Mouse (Mus musculus): Measurements from ENCODE around the gene Hspa1a. TPM values are rescaled to one million over a fixed set of nuclear protein-coding genes. Genes with fewer than 3 reads are reported as not detected.
"Not testable (repeated sequence)": the region's sequence is repeated elsewhere in the genome, so short reads cannot be mapped to it uniquely, and the experiment has no call there.

The Hspa1a gene
- total RNA-seq, 2 experiments from 2014 or later = 14.5 to 17.2 TPM

DNA sequence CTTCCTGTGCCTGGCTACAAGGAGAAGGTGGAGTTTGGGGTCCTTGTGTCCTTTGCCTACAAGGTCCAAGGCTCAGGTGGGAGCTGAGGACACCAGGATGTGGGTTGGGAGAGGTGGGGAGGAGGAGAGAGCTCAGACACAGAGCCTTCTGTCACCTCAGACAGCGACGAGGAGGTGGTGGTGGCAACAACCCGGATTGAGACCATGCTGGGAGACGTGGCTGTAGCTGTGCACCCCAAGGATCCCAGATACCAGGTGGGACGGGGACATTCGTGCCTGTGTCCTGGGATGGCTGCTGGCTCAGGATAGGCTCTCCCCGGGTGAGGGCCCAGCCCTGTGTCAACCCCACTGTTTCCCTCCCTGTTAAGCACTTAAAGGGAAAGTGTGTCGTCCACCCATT is 39.5 kb upstream of the Hspa1a start:
- Histone ChIP-seq H3K4me3 (no peak overlapping the region), H3K27ac (no peak overlapping the region)
- intact Hi-C loops (cut with DNase I) = no loop called here
- DNase-seq (ENCODE audit: extremely low spot score in 1 of 2, low spot score in 2 of 2) = no peak
- TF ChIP-seq CTCF (IDR thresholded peaks at IDR 0.05) = no peak

DNA sequence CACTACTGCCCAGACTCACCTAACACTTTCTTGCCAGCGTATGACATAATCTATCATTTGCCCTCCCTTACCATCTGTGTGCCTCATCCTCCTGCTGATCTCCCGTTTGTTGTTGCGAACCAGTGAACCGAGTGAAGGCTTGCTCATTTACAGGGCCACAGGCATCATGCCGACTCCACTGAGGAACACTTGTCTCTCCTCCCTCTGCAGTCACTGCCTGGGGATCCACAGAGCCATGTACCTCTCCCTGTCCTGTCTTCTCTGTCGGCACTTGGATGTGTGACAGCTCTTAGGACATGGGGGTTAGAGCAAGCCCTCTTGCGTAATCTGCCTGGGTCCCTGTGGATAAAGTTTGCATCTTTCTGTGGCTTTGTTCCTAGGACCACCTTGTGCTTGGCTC is 37.6 kb upstream of the Hspa1a start:
- intact Hi-C loops (cut with DNase I) = no loop called here
- Histone ChIP-seq H3K27ac (no peak overlapping the region), H3K4me3 (no peak overlapping the region)
- no peak for TF ChIP-seq CTCF (IDR thresholded peaks at IDR 0.05)
- no peak for DNase-seq (ENCODE audit: extremely low spot score in 1 of 2, low spot score in 2 of 2)

DNA sequence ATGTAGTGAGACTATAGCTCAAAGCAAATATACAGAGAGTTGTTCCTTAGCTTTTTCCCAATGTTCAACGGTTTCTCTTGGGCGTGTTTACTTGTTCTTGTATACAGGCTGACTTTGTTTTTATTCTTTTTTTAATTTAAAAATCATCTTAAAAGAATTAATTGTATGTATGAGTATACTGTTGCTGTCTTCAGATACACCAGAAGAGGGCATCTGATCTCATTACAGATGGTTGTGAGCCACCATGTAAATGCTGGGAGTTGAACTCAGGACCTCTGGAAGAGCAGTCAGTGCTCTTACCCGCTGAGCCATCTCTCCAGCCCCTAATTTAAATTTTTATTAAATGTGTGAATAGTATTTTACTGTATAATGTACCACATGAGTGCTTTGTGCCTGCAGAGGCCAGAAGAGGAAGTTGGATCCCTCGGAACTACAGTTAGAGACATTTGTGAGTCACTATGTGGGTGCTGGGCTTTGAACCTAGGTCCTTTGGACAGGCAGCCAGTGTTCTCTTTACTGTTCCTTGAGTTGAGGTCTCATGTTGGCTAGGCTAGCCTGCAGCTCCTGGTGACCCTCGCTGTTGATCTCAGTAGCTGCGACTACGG is 35.5 kb upstream of the Hspa1a start:
- intact Hi-C loops (cut with DNase I) = no loop called here
- DNase-seq (ENCODE audit: extremely low spot score in 1 of 2, low spot score in 2 of 2) = no peak
- peak; percentile 38 for TF ChIP-seq CTCF (IDR thresholded peaks at IDR 0.05)
- H3K27ac ChIP-seq = no peak overlapping the region
- no peak overlapping the region for H3K4me3 ChIP-seq

DNA sequence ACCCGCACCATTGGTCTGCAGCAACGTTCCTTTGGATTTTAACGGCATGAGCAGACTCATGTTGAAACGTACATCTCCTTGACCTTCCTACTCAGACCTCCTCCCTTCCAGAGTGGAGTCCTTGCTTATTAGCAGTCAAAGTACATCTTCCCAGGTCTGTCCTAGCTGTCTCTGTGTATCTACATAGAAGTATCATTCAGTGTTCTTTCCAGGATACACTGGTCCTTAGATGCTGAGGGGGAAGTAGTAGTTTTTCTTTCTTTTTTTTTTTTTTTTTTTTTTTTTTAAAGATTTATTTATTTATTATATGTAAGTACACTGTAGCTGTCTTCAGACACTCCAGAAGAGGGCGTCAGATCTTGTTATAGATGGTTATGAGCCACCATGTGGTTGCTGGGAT is 33.9 kb upstream of the Hspa1a start:
- H3K27ac ChIP-seq; intact Hi-C loops (cut with DNase I); DNase-seq (ENCODE audit: extremely low spot score in 1 of 2, low spot score in 2 of 2); H3K4me3 ChIP-seq: not testable (repeated sequence)

DNA sequence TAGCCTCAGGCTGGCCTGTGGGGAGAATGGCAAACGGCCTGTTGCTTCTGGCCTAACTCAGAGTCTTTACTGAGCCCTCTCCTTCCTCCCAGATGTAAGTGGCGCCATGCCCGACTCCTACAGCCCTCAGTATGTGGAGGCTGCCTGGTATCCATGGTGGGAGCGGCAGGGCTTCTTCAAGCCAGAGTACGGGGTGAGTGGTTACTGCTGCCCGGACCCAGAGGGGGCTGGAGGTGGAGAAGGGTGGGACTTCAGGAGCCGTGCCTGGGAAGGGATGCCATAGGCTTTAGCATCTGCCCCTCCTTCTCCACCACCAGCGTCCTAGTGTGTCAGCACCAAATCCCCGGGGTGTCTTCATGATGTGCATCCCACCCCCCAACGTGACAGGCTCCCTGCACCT is 33.2 kb upstream of the Hspa1a start:
- no peak for TF ChIP-seq CTCF (IDR thresholded peaks at IDR 0.05)
- intact Hi-C loops (cut with DNase I) = no loop called here
- no peak overlapping the region for H3K4me3 ChIP-seq
- no peak overlapping the region for H3K27ac ChIP-seq
- no peak for DNase-seq (ENCODE audit: extremely low spot score in 1 of 2, low spot score in 2 of 2)

DNA sequence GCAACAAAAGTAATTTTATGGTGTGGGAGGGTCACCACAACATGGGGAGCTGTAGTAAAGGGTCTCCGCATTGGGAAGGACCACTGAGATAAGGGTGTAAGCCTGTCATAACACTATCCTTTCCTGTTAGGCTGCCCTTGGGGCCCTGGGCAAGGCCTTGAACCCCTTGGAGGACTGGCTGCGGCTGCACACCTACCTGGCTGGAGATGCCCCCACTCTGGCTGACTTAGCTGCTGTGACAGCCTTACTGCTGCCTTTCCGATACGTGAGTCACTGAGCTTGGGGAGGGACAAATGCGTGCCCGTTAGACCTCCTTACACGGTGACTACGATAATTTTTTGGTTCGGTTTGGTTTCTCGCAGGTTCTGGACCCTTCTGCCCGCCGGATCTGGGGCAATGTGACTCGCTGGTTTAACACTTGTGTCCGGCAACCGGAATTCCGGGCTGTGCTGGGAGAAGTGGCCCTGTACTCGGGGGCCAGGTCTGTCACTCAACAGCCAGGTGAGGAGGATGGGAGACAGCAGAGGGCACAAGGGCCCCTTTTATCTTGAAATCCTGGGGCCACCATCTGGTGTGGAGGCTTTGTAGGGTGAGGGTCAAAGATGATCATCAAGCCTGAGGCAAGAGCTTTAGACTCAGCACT is 32.2 kb upstream of the Hspa1a start:
- no peak overlapping the region for H3K27ac ChIP-seq
- TF ChIP-seq CTCF (IDR thresholded peaks at IDR 0.05) = no peak
- DNase-seq (ENCODE audit: extremely low spot score in 1 of 2, low spot score in 2 of 2) = no peak
- intact Hi-C loops (cut with DNase I) = loop anchor here (5.0 kb wide), 1 partner anchor 118 kb away; the partner anchor contains the start of genes Csnk2b and Gpank1
- H3K4me3 ChIP-seq = no peak overlapping the region

DNA sequence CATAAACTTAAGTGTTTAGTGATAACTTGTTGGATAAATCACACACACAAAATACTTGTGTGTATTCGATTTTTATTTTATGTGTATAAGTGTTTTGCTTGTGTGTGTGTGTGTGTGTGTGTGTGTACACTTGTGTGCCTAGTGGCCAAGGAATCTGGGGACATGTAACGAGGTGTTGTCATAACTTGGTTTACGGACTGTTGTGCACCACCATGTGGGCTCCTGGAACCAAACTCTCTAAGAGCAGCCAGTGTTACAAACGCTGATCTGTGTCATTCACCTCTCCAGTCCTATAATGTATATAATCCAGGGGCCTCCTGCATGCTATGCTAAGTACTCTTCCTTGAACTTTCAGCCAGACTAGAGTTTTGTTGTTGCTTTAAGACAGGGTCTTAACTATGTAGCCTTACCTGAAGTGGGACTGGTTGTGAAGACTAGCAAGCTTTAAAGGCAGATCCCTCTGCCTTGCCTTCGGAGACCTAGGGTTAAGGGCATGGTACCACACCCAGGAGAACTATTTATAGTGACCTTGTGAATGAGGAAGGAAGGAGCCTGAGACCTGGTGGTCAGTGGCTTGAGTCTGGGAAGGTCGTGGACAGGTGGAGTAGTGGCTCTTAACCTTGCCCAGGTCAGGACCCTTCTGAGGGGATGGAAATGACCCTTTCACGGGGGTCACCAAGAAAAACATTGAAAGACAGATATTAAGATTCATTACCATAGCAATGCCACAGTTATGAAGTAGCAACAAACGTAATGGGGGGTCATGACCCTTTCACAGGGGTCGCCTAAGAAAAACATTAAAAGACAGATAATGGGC is 31.3 kb upstream of the Hspa1a start:
- no peak for TF ChIP-seq CTCF (IDR thresholded peaks at IDR 0.05)
- no peak for DNase-seq (ENCODE audit: extremely low spot score in 1 of 2, low spot score in 2 of 2)
- no peak overlapping the region for H3K27ac ChIP-seq
- no peak overlapping the region for H3K4me3 ChIP-seq
- intact Hi-C loops (cut with DNase I) = loop anchor here (5.0 kb wide), 1 partner anchor 119 kb away; the partner anchor contains the start of genes Csnk2b and Gpank1

DNA sequence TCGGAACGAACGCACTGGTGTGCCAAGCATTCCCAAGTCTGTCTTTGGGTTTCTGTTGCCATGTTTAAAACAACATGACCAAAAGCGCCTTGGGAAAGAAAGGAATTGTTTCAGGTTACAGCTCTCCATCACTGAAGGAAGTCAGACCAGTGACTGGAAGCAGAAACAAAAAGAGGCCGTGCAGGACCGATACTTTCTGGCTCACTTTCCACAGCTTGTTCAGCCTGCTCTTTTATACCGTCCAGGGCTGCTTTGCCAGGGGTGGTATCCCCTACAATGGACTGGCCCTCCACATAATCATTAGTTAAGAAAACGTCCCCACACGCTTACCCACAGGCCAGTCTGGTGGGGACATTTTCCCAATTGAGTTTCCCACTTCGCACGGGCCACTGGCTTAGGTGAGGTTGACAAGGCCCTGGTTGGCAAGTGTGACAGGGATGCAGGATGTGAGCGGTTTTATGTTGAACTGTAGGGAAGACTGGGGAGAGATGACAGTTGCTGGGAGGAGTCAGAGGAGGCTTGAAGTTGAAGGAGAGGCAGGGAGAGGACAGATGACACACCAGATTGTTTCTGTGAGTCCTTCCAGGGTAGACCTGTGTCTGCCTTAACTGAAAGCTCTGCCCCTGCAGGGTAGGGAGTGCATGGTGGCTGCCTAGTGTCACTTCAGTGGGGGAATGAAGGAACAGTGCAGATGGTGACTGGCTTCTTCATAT is 30.4 kb upstream of the Hspa1a start:
- intact Hi-C loops (cut with DNase I) = loop anchor here (5.0 kb wide), 1 partner anchor 120 kb away; the partner anchor contains the start of genes Csnk2b and Gpank1
- no peak overlapping the region for H3K27ac ChIP-seq

DNA sequence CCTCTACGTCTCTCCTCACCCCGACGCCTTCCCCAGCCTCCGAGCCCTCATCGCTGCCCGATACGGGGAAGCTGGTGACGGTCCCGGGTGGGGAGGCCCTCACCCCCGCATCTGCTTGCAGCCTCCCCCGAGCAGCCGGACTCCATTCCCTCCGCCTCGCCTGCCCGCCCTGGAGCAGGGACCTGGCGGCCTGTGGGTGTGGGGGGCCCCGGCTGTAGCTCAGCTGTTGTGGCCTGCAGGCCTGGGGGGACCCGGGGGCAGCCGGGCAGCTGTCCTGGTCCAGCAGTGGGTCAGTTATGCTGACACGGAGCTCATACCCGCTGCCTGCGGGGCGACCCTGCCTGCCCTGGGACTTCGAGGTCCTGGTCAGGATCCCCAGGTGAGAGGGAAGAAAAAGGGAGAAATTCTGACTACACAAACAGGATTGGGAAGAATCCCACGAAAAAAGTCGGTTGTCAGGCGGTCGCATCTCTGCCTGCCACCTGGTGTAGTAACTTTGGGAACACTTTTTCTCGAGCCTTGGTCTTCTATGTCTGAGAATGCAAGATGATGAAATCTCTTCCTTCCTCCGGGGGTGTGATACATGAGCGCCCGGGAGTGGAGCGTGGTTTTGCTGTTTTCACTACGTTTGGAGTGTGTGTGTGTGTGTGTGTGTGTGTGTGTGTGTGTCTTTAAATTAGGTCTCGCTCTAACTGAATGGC is 29.6 kb upstream of the Hspa1a start:
- TF ChIP-seq CTCF (IDR thresholded peaks at IDR 0.05) = no peak
- peak overlapping the region; percentile 90 for H3K4me3 ChIP-seq
- no peak for DNase-seq (ENCODE audit: extremely low spot score in 1 of 2, low spot score in 2 of 2)
- H3K27ac ChIP-seq = peak overlapping the region; percentile 99
- intact Hi-C loops (cut with DNase I) = loop anchor here (5.0 kb wide), 1 partner anchor 121 kb away; the partner anchor contains the start of genes Csnk2b and Gpank1

More for the DNA sequence above, 30.4 kb upstream of the Hspa1a start:
- no peak for DNase-seq (ENCODE audit: extremely low spot score in 1 of 2, low spot score in 2 of 2)
- no peak for TF ChIP-seq CTCF (IDR thresholded peaks at IDR 0.05)
- peak overlapping the region; percentile 5; the same call in 1 of the 2 replicates for H3K4me3 ChIP-seq

- Histone ChIP-seq H3K4me3 (peak within 1 kb of the TSS; percentile 90), H3K27ac (peak within 1 kb of the TSS; percentile 99)
- intact Hi-C loops (cut with DNase I) = loop anchor here (5.0 kb wide), 1 partner anchor 121 kb away; the partner anchor contains the start of genes Csnk2b and Gpank1
- peak; percentile 77 to 78 for DNase-seq (ENCODE audit: extremely low spot score in 1 of 2, low spot score in 2 of 2)
- no peak for TF ChIP-seq CTCF (IDR thresholded peaks at IDR 0.05)
Measured at GRCm38 (mm10) chr17:35000717-35001451, 28.9 kb upstream of the Hspa1a start, which contains the start of gene Vars. Gene Vars (plus strand): TSS chr17:35000987.

DNA sequence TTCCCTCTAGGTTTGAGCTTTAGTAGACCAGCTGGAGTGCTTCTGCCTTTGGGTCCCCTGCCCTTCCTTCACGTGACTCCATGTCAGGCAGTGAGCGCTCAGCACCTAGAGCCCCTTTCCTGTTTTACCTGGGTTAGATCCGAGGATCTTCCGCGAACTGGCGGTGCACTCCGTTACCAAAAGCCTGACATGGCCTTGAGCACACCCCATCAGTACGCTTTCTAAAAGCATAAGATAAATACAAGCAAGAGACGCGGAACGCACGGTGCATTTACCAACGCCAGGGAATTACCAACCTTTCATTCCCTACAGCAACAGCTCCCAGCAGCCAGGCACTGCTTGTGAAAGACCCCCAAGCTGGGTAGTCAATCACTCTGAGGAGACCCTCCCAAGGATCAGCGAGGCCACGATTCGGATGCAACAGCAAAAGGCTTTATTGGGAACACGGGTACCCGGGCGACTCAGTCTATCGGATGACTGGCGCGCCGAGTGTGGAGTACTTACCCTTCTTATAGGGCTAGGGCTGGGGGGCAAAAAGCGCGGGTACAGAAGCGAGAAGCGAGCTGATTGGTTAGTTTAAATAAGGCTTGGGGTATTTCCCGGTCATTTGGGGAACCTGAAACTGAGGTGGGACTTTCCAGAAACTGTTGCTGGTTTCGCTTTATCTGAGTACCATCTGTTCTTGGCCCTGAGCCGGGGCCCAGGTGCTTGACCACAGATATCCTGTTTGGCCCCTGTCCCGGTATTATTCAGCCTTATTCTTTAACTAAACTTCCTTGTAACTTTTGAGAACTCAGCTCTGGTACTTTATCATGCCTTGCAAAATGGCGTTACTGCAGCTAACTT is 28.1 kb upstream of the Hspa1a start:
- H3K27ac ChIP-seq = not testable (repeated sequence)
- intact Hi-C loops (cut with DNase I) = loop anchor here (5.0 kb wide), 1 partner anchor 122 kb away; the partner anchor contains the start of genes Csnk2b and Gpank1

More for the DNA sequence above, 28.1 kb upstream of the Hspa1a start:
- peak overlapping the region; percentile 90 for H3K4me3 ChIP-seq
- DNase-seq (ENCODE audit: extremely low spot score in 1 of 2, low spot score in 2 of 2) = not testable (repeated sequence)

Data from left cerebral cortex, adult 2 months (tissue).